Mouse (Mus musculus) splenic B cell, adult 2 months (primary cell): ENCODE measurements around the gene Arid1a.

Experiments used
- DNase-seq: peaks from one replicate; pipeline ENCODE4 v3.0.0-alpha.2; 2011; ENCODE audit warnings: low read depth, low spot score
- H3K27me3 ChIP-seq: 2 replicates; pipeline ENCODE4 v1.6.1; 2012; ENCODE audit warnings: mild to moderate bottlenecking, low read length, moderate library complexity, mixed read lengths; ENCODE audit not compliant: control insufficient read depth, poor library complexity, insufficient read depth, severe bottlenecking
- H3K36me3 ChIP-seq: 2 replicates; pipeline ENCODE4 v1.6.1; 2012; ENCODE audit warnings: mild to moderate bottlenecking, low read length, moderate library complexity, mixed read lengths; ENCODE audit not compliant: control insufficient read depth, poor library complexity, insufficient read depth, severe bottlenecking

The Arid1a gene

GRCm38 (mm10) chr4:133753375-133754190 is 3.0 kb downstream of the Arid1a start:
- Histone ChIP-seq H3K36me3 (no peaks in the 10 kb centered on the region), H3K27me3 (no peaks in the 10 kb centered on the region)
- DNase-seq: peak; percentile 63

GRCm38 (mm10) chr4:133752449-133753374 is 3.9 kb downstream of the Arid1a start:
- Histone ChIP-seq H3K36me3 (no peaks in the 10 kb centered on the region; the same call in 1 of the 2 replicates), H3K27me3 (no peaks in the 10 kb centered on the region)
- peak; percentile 63 for DNase-seq

GRCm38 (mm10) chr4:133751521-133752448 is 4.8 kb downstream of the Arid1a start:
- peak; percentile 78 for DNase-seq
- no peaks in the 10 kb centered on the region for H3K27me3 ChIP-seq
- no peaks in the 10 kb centered on the region; the same call in 1 of the 2 replicates for H3K36me3 ChIP-seq

DNA sequence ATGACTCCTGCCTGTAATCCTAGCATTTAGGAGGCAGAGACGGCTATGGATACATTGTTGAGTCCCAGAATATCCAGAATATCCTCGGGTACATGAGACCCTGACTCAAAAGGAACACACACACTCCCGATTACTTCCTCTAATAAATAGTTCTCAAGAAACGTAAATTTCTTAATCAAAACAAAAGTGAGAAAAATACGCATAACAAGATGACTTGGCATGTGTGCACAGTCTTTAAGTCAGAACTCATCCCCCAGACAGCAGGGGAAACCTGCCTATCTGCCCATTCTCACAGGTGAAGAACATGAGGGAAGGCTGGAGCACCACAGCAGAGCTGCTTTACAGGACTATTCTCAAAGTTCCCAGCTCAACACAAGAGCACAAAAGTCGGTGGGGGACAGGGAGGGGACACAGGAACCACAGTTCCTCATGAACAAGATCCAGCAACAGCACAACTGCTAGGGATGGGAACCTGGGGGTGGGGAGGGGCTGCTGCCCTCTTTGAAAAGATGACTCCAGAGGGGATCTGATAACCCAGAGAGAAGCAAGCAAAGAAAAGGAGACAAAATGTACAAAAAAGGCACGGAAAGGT is 6.3 kb downstream of the Arid1a start:
- Histone ChIP-seq H3K27me3 (no peaks in the 10 kb centered on the region), H3K36me3 (no peaks in the 10 kb centered on the region; the same call in 1 of the 2 replicates)
- DNase-seq: no peak

DNA sequence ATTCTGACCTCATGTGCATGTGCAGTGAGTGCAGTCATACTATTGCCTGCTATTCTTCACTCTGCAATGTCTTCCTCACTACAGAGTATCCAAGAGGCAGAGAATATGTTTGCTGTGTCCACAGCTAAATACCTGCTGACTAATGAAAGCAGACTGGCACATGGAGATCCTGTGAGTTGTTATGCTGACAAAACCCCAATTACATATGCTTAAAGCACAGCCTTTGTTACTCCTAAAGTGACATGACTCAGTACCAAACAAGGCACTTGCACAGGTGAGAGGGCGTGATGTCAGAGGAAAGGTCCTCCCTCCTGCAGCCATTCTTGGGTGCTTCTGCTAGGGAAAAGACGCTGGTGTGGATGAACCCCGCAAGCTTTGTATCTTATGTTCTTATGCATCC is 21.3 kb downstream of the Arid1a start:
- no peak for DNase-seq
- Histone ChIP-seq H3K36me3 (0 out of 2 replicates have a peak, but pooled peaks cover 6% of the 10 kb centered on the region), H3K27me3 (no peaks in the 10 kb centered on the region)

- Histone ChIP-seq H3K27me3 (no peaks in the 10 kb centered on the region), H3K36me3 (0 out of 2 replicates have a peak, but pooled peaks cover 6% of the 10 kb centered on the region)
- peak; percentile 28 for DNase-seq
These were observed 26.4 kb downstream of the Arid1a start for GRCm38 (mm10) chr4:133730122-133730521.

DNA sequence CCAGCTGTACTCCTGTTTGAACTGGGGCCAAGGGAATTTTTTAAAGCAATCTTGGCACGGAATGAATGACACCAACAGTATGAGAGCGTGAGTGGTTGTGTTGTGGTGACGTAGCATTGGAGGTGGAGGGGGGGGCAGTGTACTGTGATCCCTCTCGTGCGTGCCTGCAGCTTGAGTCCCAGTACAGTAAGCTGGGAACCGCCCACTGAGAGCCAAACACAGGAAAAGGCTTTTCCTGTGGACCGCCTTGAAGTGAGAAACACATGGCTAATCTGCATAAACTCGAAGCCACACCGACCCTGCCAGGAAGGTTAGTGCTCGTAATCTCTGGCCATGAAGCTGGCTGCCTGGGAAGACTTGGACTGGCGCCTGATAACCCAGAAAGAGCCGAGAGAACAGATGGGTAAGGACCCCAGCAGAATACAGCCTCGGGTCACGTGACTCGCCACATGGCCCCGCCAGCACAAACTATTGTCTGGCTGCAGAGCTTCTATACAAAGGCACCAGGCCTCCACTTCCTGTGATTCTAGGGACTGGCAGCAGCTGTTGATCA is 27.0 kb downstream of the Arid1a start:
- DNase-seq: peak; percentile 52
- Histone ChIP-seq H3K27me3 (no peaks in the 10 kb centered on the region), H3K36me3 (0 out of 2 replicates have a peak, but pooled peaks cover 6% of the 10 kb centered on the region)

DNA sequence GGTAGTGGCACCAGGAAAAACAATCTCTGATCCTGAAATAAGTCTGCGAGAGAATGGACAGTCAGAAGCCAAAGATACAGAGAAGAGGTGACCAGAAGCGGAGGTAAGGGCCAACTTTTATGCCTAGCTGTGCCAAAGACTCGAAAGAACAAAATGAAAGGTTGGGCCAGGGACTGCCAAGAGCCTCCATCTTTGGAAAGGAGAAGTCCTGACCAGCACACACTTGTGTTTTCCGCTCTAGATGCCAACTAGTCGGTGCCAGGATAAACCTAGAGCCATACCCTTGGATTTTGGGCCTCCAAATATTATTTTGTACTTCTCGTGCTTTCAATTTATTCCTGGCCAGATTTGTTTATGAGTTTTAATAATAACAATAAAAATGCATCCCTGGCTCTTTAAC is 27.6 kb downstream of the Arid1a start:
- H3K27me3 ChIP-seq: no peaks in the 10 kb centered on the region
- H3K36me3 ChIP-seq: 0 out of 2 replicates have a peak, but pooled peaks cover 6% of the 10 kb centered on the region
- DNase-seq: no peak

- no peak for DNase-seq
- 0 out of 2 replicates have a peak, but pooled peaks cover 6% of the 10 kb centered on the region for H3K36me3 ChIP-seq
These were observed 28.3 kb downstream of the Arid1a start for GRCm38 (mm10) chr4:133728256-133728655.

DNA sequence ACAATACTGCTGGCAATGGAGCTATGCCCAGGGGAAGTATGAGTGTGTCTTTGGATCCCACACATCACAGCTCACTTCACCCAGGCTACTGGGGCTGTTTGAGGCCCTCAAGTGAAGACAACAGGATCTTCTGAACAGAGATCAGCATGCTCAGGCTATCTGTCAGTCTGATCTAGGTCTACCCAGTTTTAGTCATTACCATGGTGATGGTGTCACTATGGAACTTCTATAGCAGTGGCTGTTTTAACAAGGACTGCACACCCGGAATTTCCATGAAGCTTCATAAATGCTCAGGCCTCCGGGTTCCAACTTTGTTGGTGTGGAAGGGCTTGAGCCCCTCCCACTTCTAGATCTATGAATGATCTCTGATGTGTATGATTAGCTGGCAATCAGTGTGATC is 30.9 kb downstream of the Arid1a start:
- DNase-seq: no peak
- peaks cover 9% of the 10 kb centered on the region for H3K36me3 ChIP-seq
- H3K27me3 ChIP-seq: no peaks in the 10 kb centered on the region

More at GRCm38 (mm10) chr4:133728256-133728655, 28.3 kb downstream of the Arid1a start:
- H3K27me3 ChIP-seq: no peaks in the 10 kb centered on the region

GRCm38 (mm10) chr4:133719791-133720190 is 36.8 kb downstream of the Arid1a start:
- DNase-seq: no peak
- Histone ChIP-seq H3K27me3 (no peaks in the 10 kb centered on the region), H3K36me3 (peaks cover 26% of the 10 kb centered on the region)

DNA sequence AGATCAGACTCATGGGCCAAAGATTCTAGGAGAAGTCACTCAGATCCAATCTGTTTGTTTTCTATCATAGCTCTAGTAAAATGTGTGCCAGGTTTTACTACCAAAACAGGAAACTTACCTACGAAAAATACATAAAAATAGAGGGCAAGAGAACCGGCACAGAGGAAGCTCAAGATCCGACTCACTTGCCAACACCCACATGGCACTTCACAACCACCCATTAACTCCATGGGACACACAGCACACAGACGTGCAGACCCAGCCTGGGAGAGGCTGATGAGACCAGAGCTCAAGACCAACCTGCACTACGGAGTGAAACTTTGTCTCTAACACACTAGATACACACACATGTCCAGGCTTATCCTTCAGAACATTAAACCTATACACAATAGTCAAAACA is 43.8 kb downstream of the Arid1a start:
- no peaks in the 10 kb centered on the region for H3K27me3 ChIP-seq
- peaks cover 11% of the 10 kb centered on the region for H3K36me3 ChIP-seq
- DNase-seq: no peak

- H3K27me3 ChIP-seq: no peaks in the 10 kb centered on the region
- H3K36me3 ChIP-seq: peaks cover 6% of the 10 kb centered on the region
- DNase-seq: no peak
These were observed 45.1 kb downstream of the Arid1a start for GRCm38 (mm10) chr4:133711307-133712076.
